Mouse (Mus musculus): ENCODE data around the gene Rps12. TPM values are rescaled to one million over a fixed set of nuclear protein-coding genes. Genes with fewer than 3 reads are reported as not detected.
"Not testable (repeated sequence)": the region's sequence is repeated elsewhere in the genome, so short reads cannot be mapped to it uniquely, and the experiment has no call there.

The Rps12 gene
- total RNA-seq, 2 experiments from 2014 or later = 2,372 to 9,382 TPM

DNA sequence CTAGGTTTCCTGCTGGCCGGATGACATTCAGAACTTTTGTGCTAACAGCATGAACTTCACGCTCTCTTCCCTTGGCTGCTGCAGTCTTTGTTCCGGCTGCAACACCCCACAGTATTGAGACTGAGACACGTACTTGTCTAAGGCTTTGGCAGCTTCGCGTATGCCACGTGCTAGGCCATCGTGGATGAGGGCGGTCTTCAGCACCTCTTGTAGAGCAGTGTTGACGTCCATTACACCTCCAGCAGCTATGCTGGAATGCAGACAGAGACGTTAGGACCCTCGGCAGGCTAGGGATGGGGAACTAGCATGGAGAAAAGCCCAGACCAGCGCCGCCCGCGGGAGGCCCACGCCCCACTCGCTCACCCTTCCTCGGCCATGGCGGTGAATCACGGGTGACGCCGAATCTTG, 440 bp downstream of the Rps12 start:
- ATAC-seq (replicated peaks; ENCODE audit: poor library complexity, severe bottlenecking) = 0 out of 2 replicates have a peak, but pooled peaks have one; percentile 0

DNA sequence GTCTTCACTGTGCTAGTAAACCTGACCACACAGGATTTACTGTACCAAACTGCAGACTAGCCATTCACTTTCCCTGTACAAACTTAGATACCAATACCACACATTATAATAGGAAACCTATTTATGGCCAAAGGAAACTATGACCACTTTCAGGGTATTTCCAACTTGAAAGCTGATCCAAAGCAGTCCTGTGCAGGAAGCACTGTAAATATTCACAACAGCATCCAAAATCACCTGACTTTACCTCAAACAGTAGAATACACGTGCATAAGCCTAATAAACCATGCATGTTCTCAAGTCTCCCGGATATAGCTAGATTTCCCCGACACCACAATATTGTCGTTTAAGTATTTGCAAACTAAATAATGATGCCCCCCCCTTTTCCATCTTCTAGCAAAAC, 1.0 kb downstream of the Rps12 start:
- ATAC-seq (replicated peaks; ENCODE audit: poor library complexity, severe bottlenecking) = no peak

DNA sequence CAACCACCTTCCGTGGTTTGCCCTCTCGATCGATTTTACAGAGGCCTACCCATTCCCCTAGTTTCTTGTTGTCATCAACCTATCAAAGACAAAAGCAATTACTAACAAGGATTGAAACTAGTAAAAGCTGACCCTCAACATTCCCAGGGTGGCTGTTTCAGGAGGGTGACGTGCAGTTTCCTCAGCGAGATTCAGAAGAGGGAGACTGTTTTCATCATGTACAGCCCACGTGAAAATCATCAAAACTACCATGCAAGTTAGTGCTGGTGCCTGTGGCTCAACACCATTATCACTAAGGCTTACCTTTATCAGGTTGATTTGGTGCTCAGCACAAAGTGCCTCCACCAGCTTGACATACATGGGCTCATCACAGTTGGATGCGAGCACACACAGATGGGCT, 1.5 kb downstream of the Rps12 start:
- ATAC-seq (replicated peaks; ENCODE audit: poor library complexity, severe bottlenecking) = not testable (repeated sequence)

DNA sequence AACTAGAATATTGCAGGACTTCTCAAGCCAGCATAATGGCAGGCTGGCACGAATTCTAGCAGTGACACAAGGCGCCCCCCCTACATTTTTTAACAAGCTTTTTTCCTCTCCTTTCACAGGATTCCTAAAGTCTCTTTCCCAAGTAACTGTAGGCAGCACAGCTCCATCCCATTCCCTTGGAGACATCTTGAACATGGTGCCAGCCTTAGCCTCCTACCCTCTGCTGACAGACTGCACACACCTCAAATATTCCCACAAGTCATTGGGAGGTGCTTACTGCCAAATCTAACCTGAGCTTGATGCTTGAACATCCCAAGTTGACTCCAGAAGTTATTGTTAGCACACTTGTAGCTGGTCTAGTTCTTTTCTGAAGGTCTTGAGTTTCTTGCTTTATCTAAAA, 3.0 kb downstream of the Rps12 start:
- ATAC-seq (replicated peaks; ENCODE audit: poor library complexity, severe bottlenecking) = no peak

DNA sequence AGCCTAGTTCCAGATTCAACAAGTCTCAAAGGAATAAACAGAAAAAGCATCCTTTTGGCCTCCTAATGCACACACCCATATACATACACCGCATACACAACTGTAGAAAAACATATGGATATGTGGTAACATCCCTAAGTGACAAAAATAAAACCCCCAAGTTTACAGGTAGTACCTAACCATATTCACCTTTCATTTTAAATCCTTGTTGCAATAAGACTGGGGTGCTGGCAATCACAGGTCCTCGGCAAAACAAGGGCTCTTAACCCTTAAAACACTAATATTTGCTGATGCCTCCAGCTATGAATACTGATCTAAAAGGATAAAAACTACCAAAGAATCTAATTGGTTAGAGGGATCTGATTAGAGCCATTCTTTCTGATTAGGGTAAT, 3.6 kb downstream of the Rps12 start:
- no peak for ATAC-seq (replicated peaks; ENCODE audit: poor library complexity, severe bottlenecking)

DNA sequence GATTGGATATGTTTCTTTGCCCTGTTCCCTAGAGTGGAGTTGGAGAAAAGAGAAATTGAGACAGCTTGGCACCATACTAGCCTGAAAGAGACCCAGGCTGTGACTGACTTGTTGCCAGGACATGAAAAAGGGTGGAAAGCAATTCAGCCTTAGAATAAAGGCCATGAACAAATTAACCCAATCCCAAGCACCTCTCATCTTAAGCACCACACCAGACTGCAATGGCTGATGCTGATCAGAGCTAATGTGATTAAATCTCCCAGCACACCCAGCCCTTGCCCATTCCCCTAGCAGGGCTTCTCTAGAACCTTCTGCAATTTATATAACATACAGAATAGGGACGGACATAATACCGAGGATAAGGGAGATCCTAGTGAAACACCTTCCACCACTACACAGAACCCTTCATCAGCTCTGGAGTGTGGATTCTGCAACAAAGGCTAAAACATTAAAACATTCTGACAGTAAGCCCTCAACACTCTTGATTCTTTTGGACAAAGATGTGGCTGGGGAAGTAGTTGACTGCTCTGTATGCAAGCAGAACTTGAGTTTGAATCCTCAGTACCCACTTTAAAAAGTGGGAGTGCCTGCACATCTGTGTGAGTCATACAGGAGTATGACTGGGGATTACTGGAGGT, 4.1 kb downstream of the Rps12 start:
- no peak for ATAC-seq (replicated peaks; ENCODE audit: poor library complexity, severe bottlenecking)

DNA sequence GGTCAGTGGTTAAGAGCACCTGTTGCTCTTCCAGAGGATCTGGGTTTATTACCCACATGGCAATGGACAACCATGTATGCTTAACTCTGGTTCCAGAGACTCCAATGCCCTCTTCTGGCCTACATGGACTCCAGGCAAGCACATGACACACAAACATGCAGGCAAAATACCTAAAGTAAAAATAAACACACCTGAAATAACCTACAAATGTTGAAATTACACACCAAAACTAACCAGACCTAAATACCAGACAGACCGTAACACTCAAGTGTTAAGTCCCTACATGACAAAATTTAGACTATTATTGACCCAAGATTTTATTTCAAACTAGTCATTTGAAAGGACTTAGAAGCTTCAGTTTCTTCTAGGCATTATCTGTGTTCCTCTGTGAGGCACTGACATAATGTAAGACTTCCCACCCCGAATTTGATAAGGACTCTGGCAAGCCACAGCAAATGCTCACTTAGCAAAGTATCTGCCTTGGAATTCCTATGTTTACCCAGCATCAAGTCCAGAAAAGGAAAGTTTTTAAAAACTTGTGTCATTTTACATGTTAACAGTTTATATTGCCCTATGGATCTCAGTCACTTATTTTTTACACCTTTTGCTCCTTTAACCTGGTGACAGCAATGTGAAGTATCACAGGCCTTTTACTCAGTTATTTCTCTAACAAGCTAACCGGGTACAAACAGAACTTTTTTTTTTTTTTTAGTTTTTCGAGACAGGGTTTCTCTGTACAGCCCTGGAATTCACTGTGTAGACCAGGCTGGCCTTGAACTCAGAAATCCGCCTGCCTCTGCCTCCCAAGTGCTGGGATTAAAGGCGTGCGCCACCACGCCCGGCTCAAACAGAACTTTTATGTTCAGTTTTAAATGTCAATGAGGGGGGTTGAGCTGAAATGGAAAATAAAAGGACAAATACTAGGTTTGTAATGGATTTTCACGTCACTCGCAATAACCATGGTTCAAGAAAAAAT, 5.0 kb downstream of the Rps12 start:
- no peak for ATAC-seq (replicated peaks; ENCODE audit: poor library complexity, severe bottlenecking)

DNA sequence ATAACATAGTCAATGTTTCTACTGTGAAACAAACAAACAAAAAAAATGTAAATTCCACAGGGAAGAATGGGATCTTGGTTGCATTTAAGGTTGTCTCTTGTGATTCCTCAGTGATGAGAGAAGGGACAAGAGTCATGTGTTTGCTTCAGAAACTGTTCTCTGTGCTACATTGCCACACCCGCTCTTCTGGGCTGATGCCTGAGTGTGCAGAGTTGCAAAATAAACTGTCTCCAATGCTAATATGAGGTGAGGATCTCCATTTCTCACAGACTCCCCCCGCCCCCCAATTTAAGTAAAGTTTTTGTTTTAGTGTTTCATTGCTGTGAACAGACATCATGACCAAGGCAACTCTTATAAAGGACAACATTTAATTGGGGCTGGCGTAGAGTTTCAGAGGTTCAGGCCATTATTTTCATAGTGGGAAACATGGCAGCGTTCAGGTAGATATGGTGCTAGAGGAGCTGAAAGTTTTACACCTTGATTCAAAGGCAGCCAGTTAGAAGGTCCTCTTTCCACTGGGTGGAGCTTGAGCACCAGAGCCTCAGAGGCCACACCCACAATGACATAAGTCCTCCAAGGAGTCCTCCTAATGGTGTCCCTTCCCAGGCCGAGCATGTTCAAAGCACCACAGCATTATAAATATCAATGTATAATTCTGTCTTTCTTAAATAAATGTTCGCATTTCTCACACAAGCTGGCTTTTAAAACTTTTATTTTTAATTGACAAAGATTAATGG, 6.4 kb downstream of the Rps12 start:
- ATAC-seq (replicated peaks; ENCODE audit: poor library complexity, severe bottlenecking) = peak; percentile 69

DNA sequence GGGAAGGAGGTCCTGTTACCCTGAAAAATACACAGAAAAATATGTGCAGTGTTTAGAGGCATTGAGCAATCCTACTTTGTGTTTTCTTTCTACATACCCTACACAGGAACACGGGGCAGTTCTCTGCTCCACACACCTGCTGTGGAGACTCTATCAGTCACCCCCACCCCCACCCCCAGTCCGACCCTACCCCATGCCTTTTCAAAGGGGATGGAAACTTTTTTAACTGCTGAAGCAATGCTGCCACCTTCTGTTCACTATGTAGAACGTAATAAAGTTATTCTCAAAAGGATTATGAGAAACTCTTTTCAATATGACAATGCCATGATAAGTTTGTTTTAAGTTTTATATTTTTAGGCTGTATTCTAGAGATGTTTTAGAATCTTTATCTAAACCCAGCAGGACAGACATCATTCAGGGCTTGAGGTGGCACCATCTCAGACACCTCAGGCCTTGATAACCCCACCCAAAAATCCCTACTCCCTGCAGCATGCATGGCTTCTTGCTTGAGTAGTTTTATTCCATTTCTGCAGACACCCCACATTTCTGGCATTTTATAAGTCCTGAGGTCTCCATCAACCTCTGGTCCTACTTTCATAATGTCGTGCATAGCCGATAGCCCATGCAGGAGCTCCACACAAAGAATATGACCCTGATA, 9.7 kb downstream of the Rps12 start:
- peak; percentile 10; the same call in 1 of the 2 replicates for ATAC-seq (replicated peaks; ENCODE audit: poor library complexity, severe bottlenecking)

DNA sequence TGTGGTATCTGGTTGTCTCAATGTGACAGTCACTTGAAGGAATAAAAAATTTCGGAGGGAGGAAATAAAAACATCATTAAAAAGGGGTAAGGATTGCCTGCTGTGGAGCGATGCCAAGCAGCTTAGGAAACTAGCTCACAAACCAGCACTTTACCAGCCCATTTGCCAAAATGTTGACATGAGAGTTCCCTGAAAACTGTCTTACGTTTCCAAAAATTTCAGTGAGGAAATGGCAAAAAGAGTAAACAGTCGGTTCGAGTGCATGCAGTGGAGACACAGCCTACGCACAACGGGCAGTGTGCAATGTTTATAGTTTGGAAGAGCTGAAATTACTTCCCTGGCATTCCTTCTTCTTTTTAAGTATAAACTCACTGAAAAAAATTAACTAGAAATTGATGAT, 32.9 kb downstream of the Rps12 start:
- ATAC-seq (replicated peaks; ENCODE audit: poor library complexity, severe bottlenecking) = no peak

Other genes with a start within 250 kb of the Rps12 start
- 2.8 TPM in 1 of 2 replicates, not detected in the other for gene Slc18b1, start 9.7 kb upstream of the Rps12 start, total RNA-seq (2014; fragmentation: Nextera tagmentation)
- not detected in 2 replicates for gene Slc18b1, start 9.7 kb upstream of the Rps12 start, total RNA-seq (2017)
- gene Vnn3, start 64.2 kb upstream of the Rps12 start, total RNA-seq (2014; fragmentation: Nextera tagmentation) = not detected in 2 replicates
- gene Vnn3, start 64.2 kb upstream of the Rps12 start, total RNA-seq (2017) = 0.34 TPM in 1 of 2 replicates, not detected in the other
- gene Vnn1, start 107.4 kb upstream of the Rps12 start, total RNA-seq (2014; fragmentation: Nextera tagmentation) = not detected in 2 replicates
- not detected in 2 replicates for gene Vnn1, start 107.4 kb upstream of the Rps12 start, total RNA-seq (2017)
- not detected in 2 replicates for gene Taar1, start 133.1 kb upstream of the Rps12 start, total RNA-seq (2014; fragmentation: Nextera tagmentation)
- gene Taar1, start 133.1 kb upstream of the Rps12 start, total RNA-seq (2017) = not detected in 2 replicates
- gene Taar2, start 151.3 kb upstream of the Rps12 start, total RNA-seq (2014; fragmentation: Nextera tagmentation) = not detected in 2 replicates
- not detected in 2 replicates for gene Taar2, start 151.3 kb upstream of the Rps12 start, total RNA-seq (2017)
- not detected in 2 replicates for gene Taar3, start 162.3 kb upstream of the Rps12 start, total RNA-seq (2014; fragmentation: Nextera tagmentation)
- gene Taar3, start 162.3 kb upstream of the Rps12 start, total RNA-seq (2017) = not detected in 2 replicates
- not detected in 2 replicates for gene Taar4, start 173.2 kb upstream of the Rps12 start, total RNA-seq (2014; fragmentation: Nextera tagmentation)
- not detected in 2 replicates for gene Taar4, start 173.2 kb upstream of the Rps12 start, total RNA-seq (2017)
- gene Taar5, start 183.4 kb upstream of the Rps12 start, total RNA-seq (2014; fragmentation: Nextera tagmentation) = not detected in 2 replicates
- not detected in 2 replicates for gene Taar5, start 183.4 kb upstream of the Rps12 start, total RNA-seq (2017)
- gene Taar6, start 198.4 kb upstream of the Rps12 start, total RNA-seq (2014; fragmentation: Nextera tagmentation) = not detected in 2 replicates
- gene Taar6, start 198.4 kb upstream of the Rps12 start, total RNA-seq (2017) = not detected in 2 replicates
- gene Taar7a, start 206.2 kb upstream of the Rps12 start, total RNA-seq (2014; fragmentation: Nextera tagmentation) = not detected in 2 replicates
- gene Taar7a, start 206.2 kb upstream of the Rps12 start, total RNA-seq (2017) = not detected in 2 replicates
- gene Taar7b, start 212.7 kb upstream of the Rps12 start, total RNA-seq (2014; fragmentation: Nextera tagmentation) = not detected in 2 replicates
- not detected in 2 replicates for gene Taar7b, start 212.7 kb upstream of the Rps12 start, total RNA-seq (2017)
- not detected in 2 replicates for gene Taar7d, start 239.9 kb upstream of the Rps12 start, total RNA-seq (2014; fragmentation: Nextera tagmentation)
- not detected in 2 replicates for gene Taar7d, start 239.9 kb upstream of the Rps12 start, total RNA-seq (2017)